Mouse (Mus musculus) spleen, adult 2 months (tissue): Measurements from ENCODE around the gene 6430628N08Rik. TPM values are rescaled to one million over a fixed set of nuclear protein-coding genes. Genes with fewer than 3 reads are reported as not detected.

ENCODE experiments used
- DNase-seq, 2 experiments: peaks; one replicate each; pipeline versions ENCODE4 v3.0.0 to v3.0.0-alpha.2; 2012 to 2021; ENCODE audit warnings: low spot score in 2 of 2, low read depth in 1 of 2
- H3K27ac ChIP-seq: fragments of 200-500 bp; 2 replicates; pipeline ENCODE4 v1.5.1; 2012; ENCODE audit warnings: low read length, inconsistent platforms; ENCODE audit not compliant: insufficient read depth
- H3K27me3 ChIP-seq: fragments of 200-500 bp; 2 replicates; pipeline ENCODE4 v1.6.1; 2012; ENCODE audit warnings: mild to moderate bottlenecking, moderate library complexity, low read length, inconsistent platforms; ENCODE audit not compliant: control insufficient read depth, insufficient read depth
- H3K36me3 ChIP-seq: fragments of 200-500 bp; 2 replicates; pipeline ENCODE4 v1.6.1; 2012; ENCODE audit warnings: mild to moderate bottlenecking, low read length, inconsistent platforms; ENCODE audit not compliant: control insufficient read depth, insufficient read depth
- H3K4me1 ChIP-seq: fragments of 200-500 bp; 2 replicates; pipeline ENCODE4 v1.6.1; 2011; ENCODE audit warnings: inconsistent platforms; ENCODE audit not compliant: control insufficient read depth, insufficient read depth, insufficient read length
- H3K4me3 ChIP-seq: fragments of 200-500 bp; 2 replicates; pipeline ENCODE4 v1.5.1; 2011; ENCODE audit warnings: mild to moderate bottlenecking, inconsistent platforms; ENCODE audit not compliant: insufficient read depth, insufficient read length; ENCODE audit errors: extremely low read depth
- CTCF ChIP-seq: fragments of 200-500 bp; IDR thresholded peaks from 2 replicates; pipeline ENCODE4 v1.5.1; 2011; ENCODE audit warnings: mild to moderate bottlenecking, inconsistent platforms; ENCODE audit not compliant: insufficient read depth, insufficient read length, insufficient replicate concordance; ENCODE audit errors: extremely low read depth
- POLR2A ChIP-seq: fragments of 200-500 bp; IDR thresholded peaks from 2 replicates; pipeline ENCODE4 v1.6.1; 2011; ENCODE audit warnings: low read depth, low read length, inconsistent platforms
- WGBS: fragments of 180-500 bp; shearing (Covaris S2); methylation state at CpG from one replicate; pipeline ENCODE4 v1.1.7; 2018; 5-methylcytosine and 5-hydroxymethylcytosine counted together
- polyA plus RNA-seq: library from polyadenylated mRNA; depleted of rRNA; stranded (reverse); fragments of >200 nt; gene quantifications from 2 replicates; pipeline ENCODE4 v1.2.3, GENCODE M21; 2012

The 6430628N08Rik gene
- polyA plus RNA-seq, 1 experiment, result not detected

- no peak overlapping the region for H3K4me3 ChIP-seq
- WGBS, result 45% methylated on average over 12 of the region's 12 CpGs
- no peaks in the 10 kb centered on the region for H3K4me1 ChIP-seq
- no peak overlapping the region for H3K27ac ChIP-seq
- no peaks in the 10 kb centered on the region for H3K36me3 ChIP-seq
- no peak for DNase-seq
- no peaks in the 10 kb centered on the region for H3K27me3 ChIP-seq
- TF ChIP-seq CTCF, result no peak
- no peak for TF ChIP-seq POLR2A
These were observed 13.9 kb downstream of the 6430628N08Rik start for GRCm38 (mm10) chr4:115904375-115904774.

- 43% methylated on average over 7 of the region's 7 CpGs for WGBS
- H3K27me3 ChIP-seq, result no peaks in the 10 kb centered on the region
These were observed 15.2 kb downstream of the 6430628N08Rik start for GRCm38 (mm10) chr4:115905701-115906100.

GRCm38 (mm10) chr4:115906791-115907190, 16.3 kb downstream of the 6430628N08Rik start:
- DNase-seq, result no peak
- H3K36me3 ChIP-seq, result no peaks in the 10 kb centered on the region
- TF ChIP-seq POLR2A, result no peak
- no peak for TF ChIP-seq CTCF
- no peak overlapping the region for H3K27ac ChIP-seq
- no peaks in the 10 kb centered on the region for H3K4me1 ChIP-seq
- no peaks in the 10 kb centered on the region for H3K27me3 ChIP-seq
- no peak overlapping the region for H3K4me3 ChIP-seq
- 78% methylated on average over 3 of the region's 3 CpGs for WGBS

More at GRCm38 (mm10) chr4:115905701-115906100, 15.2 kb downstream of the 6430628N08Rik start:
- Histone ChIP-seq H3K4me1 (no peaks in the 10 kb centered on the region), H3K36me3 (no peaks in the 10 kb centered on the region), H3K27ac (no peak overlapping the region), H3K4me3 (no peak overlapping the region)
- no peak for DNase-seq
- TF ChIP-seq POLR2A, result no peak
- no peak for TF ChIP-seq CTCF

GRCm38 (mm10) chr4:115907994-115908393, 17.5 kb downstream of the 6430628N08Rik start:
- Histone ChIP-seq H3K27me3 (no peaks in the 10 kb centered on the region), H3K27ac (no peak overlapping the region), H3K36me3 (no peaks in the 10 kb centered on the region), H3K4me1 (no peaks in the 10 kb centered on the region), H3K4me3 (no peak overlapping the region)
- DNase-seq, result no peak
- 68% methylated on average over 1 of the region's 1 CpGs for WGBS
- TF ChIP-seq POLR2A, result no peak
- no peak for TF ChIP-seq CTCF

GRCm38 (mm10) chr4:115908641-115909040, 18.2 kb downstream of the 6430628N08Rik start:
- no peaks in the 10 kb centered on the region for H3K27me3 ChIP-seq
- H3K27ac ChIP-seq, result no peak overlapping the region

GRCm38 (mm10) chr4:115911586-115911985, 21.1 kb downstream of the 6430628N08Rik start:
- DNase-seq, result no peak
- 59% methylated on average over 4 of the region's 4 CpGs for WGBS

More at GRCm38 (mm10) chr4:115908641-115909040, 18.2 kb downstream of the 6430628N08Rik start:
- Histone ChIP-seq H3K4me3 (no peak overlapping the region), H3K4me1 (no peaks in the 10 kb centered on the region), H3K36me3 (no peaks in the 10 kb centered on the region)
- no peak for DNase-seq
- whole genome bisulfite sequencing, result 41% methylated on average over 7 of the region's 7 CpGs
- TF ChIP-seq POLR2A, result no peak
- no peak for TF ChIP-seq CTCF

GRCm38 (mm10) chr4:115919911-115920310, 29.4 kb downstream of the 6430628N08Rik start:
- Histone ChIP-seq H3K27me3 (0 out of 2 replicates have a peak, but pooled peaks cover 3% of the 10 kb centered on the region), H3K4me3 (no peak overlapping the region), H3K36me3 (no peaks in the 10 kb centered on the region), H3K4me1 (no peaks in the 10 kb centered on the region), H3K27ac (no peak overlapping the region)
- no peak for DNase-seq
- WGBS, result 86% methylated on average over 16 of the region's 16 CpGs
- TF ChIP-seq CTCF, result no peak

More at GRCm38 (mm10) chr4:115911586-115911985, 21.1 kb downstream of the 6430628N08Rik start:
- no peak overlapping the region for H3K27ac ChIP-seq
- no peaks in the 10 kb centered on the region for H3K4me1 ChIP-seq
- H3K27me3 ChIP-seq, result no peaks in the 10 kb centered on the region
- TF ChIP-seq CTCF (no peak), POLR2A (no peak)
- H3K4me3 ChIP-seq, result no peak overlapping the region
- H3K36me3 ChIP-seq, result no peaks in the 10 kb centered on the region
